Comparison of ENCODE assay signal across 11 mouse cellular contexts in the genomic region with DNA sequence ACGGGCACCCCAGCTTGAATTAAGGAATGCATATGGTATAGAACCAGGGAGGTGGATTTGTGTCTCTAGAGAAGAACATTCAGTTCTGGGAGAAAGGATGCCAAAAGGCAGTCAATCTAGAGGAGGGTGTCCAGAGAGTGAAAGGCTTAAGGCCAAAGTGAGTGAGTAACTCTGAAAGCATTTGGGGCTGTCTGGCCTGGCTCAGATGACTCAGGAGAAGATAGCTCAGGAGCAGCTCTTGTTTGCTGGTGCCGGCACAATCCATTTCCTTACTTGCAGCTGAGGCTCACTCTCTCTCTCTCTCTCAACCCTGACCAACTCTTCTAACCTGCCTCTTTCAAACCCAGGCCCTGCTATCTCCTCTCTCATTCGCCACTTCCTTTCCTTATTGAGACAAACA. TPM values are rescaled to one million over a fixed set of nuclear protein-coding genes. Genes with fewer than 3 reads are reported as not detected.
DNase-seq lines count a peak whose midpoint lies in the region; ATAC-seq and TF ChIP-seq lines count a peak whose summit lies in the region.
"Had no signal": no experiment of that assay in that cellular context is flagged by ENCODE, and none has a peak within 500 bp of the region (broad histone marks: within the 10 kb centered on the region; RNA-seq: fewer than 3 reads in every experiment).

No protein-coding gene starts in this region.

- TF ChIP-seq POLR2A in heart, adult 2 months (IDR thresholded peaks at IDR 0.05; ENCODE audit: insufficient read depth, low read depth, low read length), result peak; percentile 45; the same call in 1 of the 2 replicates
- no peak for TF ChIP-seq POLR2A in limb, embryonic 14.5 days (IDR thresholded peaks at IDR 0.05; ENCODE audit: borderline replicate concordance, extremely low read depth, insufficient read depth, insufficient read length)

- H3K27ac ChIP-seq in heart, adult 2 months, result peak overlapping the region; percentile 70
- no peak overlapping the region for H3K27ac ChIP-seq in limb, embryonic 14.5 days (replicated peaks; ENCODE audit: low read depth, low read length)
- H3K27ac ChIP-seq: midbrain, embryonic 13.5 days had no signal

- no peak overlapping the region for H3K4me3 ChIP-seq in heart, adult 2 months
- H3K4me3 ChIP-seq in limb, embryonic 14.5 days (replicated peaks; ENCODE audit: low read length), result no peak overlapping the region
- H3K4me3 ChIP-seq: midbrain, embryonic 13.5 days had no signal

- intact Hi-C loops in heart, adult 2 months (cut with DNase I), result loop anchor here (5.0 kb wide), 1 partner anchor 43 kb away; no protein-coding TSS in a partner anchor

- no peak overlapping the region for H3K4me2 ChIP-seq in limb, embryonic 14.5 days (replicated peaks; ENCODE audit: low read depth, low read length, severe bottlenecking)
- H3K4me2 ChIP-seq: midbrain, embryonic 13.5 days had no signal

- 43% methylated on average over 3 of the region's 3 CpGs for WGBS in heart, adult 2 months
- WGBS in limb, embryonic 14.5 days, result 58% methylated on average over 3 of the region's 3 CpGs

- peak; percentile 70 for DNase-seq in urinary bladder, postnatal 14 days (ENCODE audit: low spot score)
- DNase-seq in urinary bladder, adult 2 months (ENCODE audit: low spot score), result no peak
- peak; percentile 38 to 73 for DNase-seq in heart, adult 2 months
- DNase-seq in limb, embryonic 14.5 days (ENCODE audit: low spot score), result peak; percentile 12
- DNase-seq in cerebellum, postnatal 10 days, result no peak
- no peak for DNase-seq in right cerebral cortex, postnatal 14 days
- DNase-seq in layer of hippocampus, adult 8-10 months (ENCODE audit: low spot score in 2 of 2), result no peak
- DNase-seq in embryo, embryonic 9.5 days (ENCODE audit: extremely low spot score), result no peak
- DNase-seq: kidney, adult 18-20 months; thymus, postnatal 36 days had no signal

- no peaks in the 10 kb centered on the region for H3K27me3 ChIP-seq in heart, adult 2 months (ENCODE audit: control insufficient read depth, insufficient read depth, low read length)
- H3K27me3 ChIP-seq in limb, embryonic 14.5 days (ENCODE audit: control insufficient read depth, insufficient read depth, low read length), result no peaks in the 10 kb centered on the region
- H3K27me3 ChIP-seq: midbrain, embryonic 13.5 days had no signal

- 0 out of 2 replicates have a peak, but pooled peaks have one; percentile 14 for TF ChIP-seq EP300 in heart, adult 2 months (IDR thresholded peaks at IDR 0.05; ENCODE audit: insufficient read depth, low read depth, low read length)

- H3K79me2 ChIP-seq in heart, adult 2 months (replicated peaks; ENCODE audit: control insufficient read depth, insufficient read depth, low read length), result no peaks in the 10 kb centered on the region

- no peaks in the 10 kb centered on the region for H3K36me3 ChIP-seq in heart, adult 2 months (ENCODE audit: control insufficient read depth, insufficient read depth, low read length)
- H3K36me3 ChIP-seq in limb, embryonic 14.5 days (ENCODE audit: control insufficient read depth, insufficient read depth, low read length), result no peaks in the 10 kb centered on the region
- H3K36me3 ChIP-seq: midbrain, embryonic 13.5 days had no signal

- H3K9ac ChIP-seq in heart, adult 2 months (ENCODE audit: low read depth, low read length), result no peak overlapping the region
- no peak overlapping the region for H3K9ac ChIP-seq in limb, embryonic 14.5 days (ENCODE audit: low read depth, low read length, severe bottlenecking)
- H3K9ac ChIP-seq: midbrain, embryonic 13.5 days had no signal

- TF ChIP-seq CTCF in heart, adult 2 months (IDR thresholded peaks at IDR 0.05), result no peak

- no peak for ATAC-seq in limb, embryonic 14.5 days (ENCODE audit: low FRiP score, low read depth)
- ATAC-seq: midbrain, embryonic 13.5 days had no signal

- H3K9me3 ChIP-seq in limb, embryonic 14.5 days (ENCODE audit: control insufficient read depth, low read length), result no peaks in the 10 kb centered on the region
- H3K9me3 ChIP-seq: midbrain, embryonic 13.5 days had no signal

- peaks cover 8% of the 10 kb centered on the region for H3K4me1 ChIP-seq in heart, adult 2 months (ENCODE audit: control insufficient read depth, insufficient read depth, low read length)
- H3K4me1 ChIP-seq in limb, embryonic 14.5 days (ENCODE audit: control insufficient read depth, insufficient read depth, low read length), result peaks cover 15% of the 10 kb centered on the region

RNA-seq across cellular contexts. Expression of a gene that starts 13.6 kb away (rescaled TPM):
- polyA plus RNA-seq in urinary bladder, adult 2 months (2012; rRNA removed), result 47.1 and 48.4 TPM in 2 replicates
- total RNA-seq in heart, adult 2 months (2021), result 10 to 100 TPM; 22.8 to 34.2 TPM
- 24.2 and 34.4 TPM in 2 replicates for polyA plus RNA-seq in heart, adult 2 months (2012; rRNA removed)
- polyA plus RNA-seq in limb, embryonic 14.5 days (2012; rRNA removed), result 62.3 and 78.4 TPM in 2 replicates
- polyA plus RNA-seq in limb, embryonic 14.5 days (2014; fragmentation: Nextera tagmentation; extraction: Ambion mirVana), result 44.3 and 50.1 TPM in 2 replicates
- total RNA-seq in layer of hippocampus, adult 8-10 months (2022), result 10 to 100 TPM; 58.1 to 64.8 (median 60.8) TPM

Comparison
In these comparisons a context has a peak if more than half of its experiments do, and no peak if none do; other contexts are left out.
1. DNase-seq: peak in urinary bladder, postnatal 14 days (single experiment), heart, adult 2 months (2 of 2) and limb, embryonic 14.5 days (single experiment); none in urinary bladder, adult 2 months (single experiment), cerebellum, postnatal 10 days (0 of 2), right cerebral cortex, postnatal 14 days (single experiment), layer of hippocampus, adult 8-10 months (0 of 2) and embryo, embryonic 9.5 days (single experiment).